Mouse (Mus musculus): ENCODE measurements around the gene Iqcb1.
A peak's percentile ranks its signal among the peaks of the same experiment; 100 is the strongest.
"Not testable (repeated sequence)": the region's sequence is repeated elsewhere in the genome, so short reads cannot be mapped to it uniquely, and the experiment has no call there.

Iqcb1 gene

GRCm38 (mm10) chr16:36828054-36828786 lies at the start of gene Iqcb1:
Iqcb1 (plus strand) TSS chr16:36828385.
- peak; percentile 60 for DNase-seq (ENCODE audit: low spot score)

DNA sequence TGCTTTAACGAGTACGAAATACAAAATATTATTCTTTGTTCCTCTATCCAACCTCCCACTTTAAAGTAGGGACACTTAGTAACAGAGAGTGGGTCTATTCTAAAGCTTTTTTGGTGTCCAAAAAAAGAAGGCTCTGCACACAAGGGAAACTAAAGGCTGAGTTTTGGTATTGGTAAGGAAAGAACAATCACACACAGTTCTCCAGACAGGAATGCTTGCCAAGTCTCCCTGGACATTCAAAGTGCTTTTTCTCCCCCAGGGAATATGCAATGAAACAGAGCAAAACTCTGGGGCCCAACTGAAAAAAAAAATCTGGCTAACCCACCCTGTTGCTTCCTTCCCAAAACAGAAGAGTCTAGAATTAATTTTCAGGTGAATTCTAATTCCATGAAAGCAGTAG lies 44.0 kb upstream of the Iqcb1 start:
- no peak for DNase-seq (ENCODE audit: low spot score)

DNA sequence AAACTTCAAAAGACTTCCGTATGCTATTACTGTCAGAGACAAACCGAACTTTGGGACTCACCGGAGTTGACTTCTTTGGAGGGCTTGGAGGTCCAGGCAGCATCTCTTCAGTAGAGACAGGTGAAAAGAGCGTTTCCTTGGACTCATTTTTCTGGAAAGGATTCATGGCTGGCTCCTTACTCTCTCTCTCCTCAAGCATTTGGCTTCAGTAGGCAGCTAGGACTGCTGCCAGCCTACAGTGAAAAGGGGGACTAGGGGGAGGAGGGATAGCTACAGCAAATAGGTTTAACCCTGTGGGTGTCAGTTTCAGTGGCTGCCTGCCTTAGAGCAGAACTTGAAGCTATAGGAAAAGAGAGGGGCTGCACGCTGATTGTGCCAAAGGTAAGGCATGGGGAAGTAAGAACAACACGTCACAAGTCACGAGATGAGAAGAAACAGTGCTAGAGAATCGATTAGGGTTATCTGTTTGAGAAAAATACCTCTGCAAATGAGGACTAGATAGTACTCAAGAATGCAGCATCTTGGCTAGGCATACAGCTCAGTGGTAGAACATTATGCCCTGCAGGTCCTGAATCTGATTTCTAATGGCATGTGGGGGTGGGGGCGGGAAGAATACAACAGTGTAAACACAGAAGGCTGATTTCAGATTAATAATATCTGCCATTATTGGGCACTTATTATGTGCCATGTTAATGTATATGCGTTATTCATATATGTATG lies 43.4 kb upstream of the Iqcb1 start, which contains the start of gene Slc15a2:
Gene Slc15a2 (minus strand): TSS at position 369 of the 720 bp plus-strand sequence.
- DNase-seq (ENCODE audit: low spot score) = no peak

- no peak for DNase-seq (ENCODE audit: low spot score)
Measured at GRCm38 (mm10) chr16:36786466-36786865, 41.7 kb upstream of the Iqcb1 start.

DNA sequence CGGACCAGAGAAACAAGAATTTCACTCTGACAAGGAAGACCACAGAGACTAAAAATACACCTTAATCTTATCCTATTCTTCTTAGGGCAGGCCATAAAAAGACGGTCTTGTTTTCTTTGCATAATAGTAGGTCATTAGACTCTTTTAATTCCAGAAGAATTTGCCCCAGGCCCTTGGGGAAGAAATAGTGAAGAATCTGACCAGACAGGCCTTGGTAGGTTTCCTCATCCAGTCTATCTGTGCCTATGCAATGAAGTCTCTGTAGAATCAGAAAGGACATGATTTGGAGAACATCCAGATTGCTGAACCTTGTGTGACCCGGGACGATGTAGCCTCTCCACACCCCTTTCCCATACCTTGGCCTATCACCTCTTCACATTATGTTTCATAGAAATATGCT lies 38.0 kb upstream of the Iqcb1 start:
- no peak for DNase-seq (ENCODE audit: low spot score)

DNA sequence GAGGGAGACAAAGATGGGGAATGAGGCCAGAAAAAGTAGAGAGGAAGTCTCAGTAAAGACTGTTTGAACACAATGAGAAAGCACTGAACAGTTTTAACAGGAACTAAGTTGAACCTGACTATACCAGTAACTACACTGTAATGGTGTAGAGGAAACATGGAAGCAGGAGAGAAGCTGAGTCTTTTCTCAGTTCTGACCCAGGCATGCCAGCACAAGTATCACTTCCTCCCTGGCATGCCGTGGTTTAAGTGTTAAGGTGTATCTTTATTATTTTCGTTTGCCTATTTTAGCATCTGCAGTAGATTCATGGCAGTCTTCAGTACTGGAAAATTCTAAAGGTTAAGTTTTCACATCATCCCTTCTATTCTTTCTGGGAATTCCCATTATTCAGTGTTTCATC lies 33.2 kb upstream of the Iqcb1 start:
- DNase-seq (ENCODE audit: low spot score) = no peak

- no peak for DNase-seq (ENCODE audit: low spot score)
Measured at GRCm38 (mm10) chr16:36798334-36798733, 29.9 kb upstream of the Iqcb1 start.

DNA sequence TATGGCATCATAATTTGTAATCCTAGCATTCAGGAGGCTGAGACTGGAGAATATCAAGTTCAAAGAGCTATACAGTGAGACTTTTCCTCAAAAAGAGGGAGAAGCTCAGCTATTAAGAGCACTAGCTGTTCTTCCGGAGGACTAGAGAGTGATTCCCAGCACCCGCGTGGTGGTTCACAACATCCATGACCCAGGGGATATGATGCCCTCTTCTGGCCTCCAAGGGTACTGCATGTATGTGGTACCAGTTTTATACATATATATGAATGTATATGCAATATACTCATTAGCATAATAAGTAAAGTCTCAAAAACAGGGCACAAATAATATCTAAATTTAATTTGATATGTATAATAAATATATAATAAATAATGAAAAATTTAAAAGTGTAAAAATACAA lies 25.8 kb upstream of the Iqcb1 start:
- DNase-seq (ENCODE audit: low spot score) = no peak

GRCm38 (mm10) chr16:36808616-36809015 lies 19.6 kb upstream of the Iqcb1 start:
- no peak for DNase-seq (ENCODE audit: low spot score)

- no peak for DNase-seq (ENCODE audit: low spot score)
Measured at GRCm38 (mm10) chr16:36813680-36814079, 14.5 kb upstream of the Iqcb1 start.

GRCm38 (mm10) chr16:36816916-36817315 lies 11.3 kb upstream of the Iqcb1 start:
- no peak for DNase-seq (ENCODE audit: low spot score)

- peak; percentile 82 for DNase-seq (ENCODE audit: low spot score)
Measured at GRCm38 (mm10) chr16:36817321-36817926, 10.8 kb upstream of the Iqcb1 start.

- DNase-seq (ENCODE audit: low spot score) = no peak
Measured at GRCm38 (mm10) chr16:36820016-36820415, 8.2 kb upstream of the Iqcb1 start.

GRCm38 (mm10) chr16:36820747-36821146 lies 7.4 kb upstream of the Iqcb1 start:
- no peak for DNase-seq (ENCODE audit: low spot score)

DNA sequence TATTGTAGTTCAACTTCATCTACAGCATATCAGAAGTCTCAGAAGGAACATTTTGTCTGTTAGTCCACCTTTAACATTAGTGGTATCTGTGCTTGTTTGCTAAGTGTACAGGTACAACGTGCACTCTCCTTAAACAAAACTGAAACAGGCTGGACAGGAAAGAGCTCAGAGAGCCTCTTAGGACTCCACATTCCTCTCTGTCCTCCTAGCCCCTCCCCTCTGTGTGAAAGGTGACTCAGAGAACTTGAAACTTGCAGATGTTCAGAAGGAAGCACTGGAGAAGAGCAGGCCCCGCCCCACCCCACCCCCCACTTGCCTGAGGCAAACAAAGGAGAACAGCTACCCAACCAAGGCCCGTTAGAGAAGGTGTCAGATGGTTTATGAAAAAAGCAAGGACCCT lies 6.7 kb upstream of the Iqcb1 start:
- no peak for DNase-seq (ENCODE audit: low spot score)

- no peak for DNase-seq (ENCODE audit: low spot score)
Measured at GRCm38 (mm10) chr16:36827611-36828053, 553 bp upstream of the Iqcb1 start.

DNA sequence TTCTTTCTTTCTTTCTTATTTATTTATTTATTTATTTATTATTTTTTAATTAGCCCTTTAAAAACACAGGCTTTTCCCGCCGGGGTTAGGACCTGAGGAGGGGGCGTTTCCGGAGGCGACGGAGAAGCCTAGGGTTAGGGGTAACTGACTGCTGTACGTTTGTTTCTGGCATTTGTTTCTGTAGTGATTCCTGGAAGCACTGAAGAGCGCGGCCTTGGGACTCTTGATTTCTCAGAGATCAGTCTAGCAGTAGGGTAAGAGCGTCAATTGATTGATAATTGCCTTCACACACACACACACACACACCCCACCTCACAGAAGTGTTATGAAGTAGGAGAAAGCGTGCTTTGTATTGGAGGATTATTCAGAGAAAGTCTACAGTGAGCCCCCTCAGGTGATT lies 635 bp downstream of the Iqcb1 start:
- DNase-seq (ENCODE audit: low spot score) = no peak

- not testable (repeated sequence) for DNase-seq (ENCODE audit: low spot score)
Measured at GRCm38 (mm10) chr16:36846894-36847293, 18.7 kb downstream of the Iqcb1 start.

- DNase-seq (ENCODE audit: low spot score) = no peak
Measured at GRCm38 (mm10) chr16:36851202-36851601, 23.0 kb downstream of the Iqcb1 start.

GRCm38 (mm10) chr16:36863585-36863984 lies 35.4 kb downstream of the Iqcb1 start:
- no peak for DNase-seq (ENCODE audit: low spot score)

DNA sequence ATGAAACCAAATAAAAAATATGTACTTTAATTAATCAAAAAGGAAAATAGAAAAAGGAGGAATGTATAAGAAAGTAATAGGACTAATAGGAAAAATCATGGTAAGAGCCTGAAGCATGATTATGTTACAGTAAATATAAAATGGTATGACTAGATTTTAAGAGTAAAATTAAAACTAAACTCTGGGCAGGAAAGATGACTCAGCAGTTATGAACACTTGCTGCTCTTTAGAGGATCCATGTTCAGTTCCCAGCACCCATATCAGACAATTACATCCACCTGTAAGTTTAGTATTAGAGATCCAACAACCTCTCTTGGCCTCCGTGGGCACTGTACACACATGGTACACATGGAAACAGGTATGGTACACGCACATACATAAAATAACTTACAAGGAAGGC lies 41.3 kb downstream of the Iqcb1 start:
- DNase-seq (ENCODE audit: low spot score) = no peak

DNA sequence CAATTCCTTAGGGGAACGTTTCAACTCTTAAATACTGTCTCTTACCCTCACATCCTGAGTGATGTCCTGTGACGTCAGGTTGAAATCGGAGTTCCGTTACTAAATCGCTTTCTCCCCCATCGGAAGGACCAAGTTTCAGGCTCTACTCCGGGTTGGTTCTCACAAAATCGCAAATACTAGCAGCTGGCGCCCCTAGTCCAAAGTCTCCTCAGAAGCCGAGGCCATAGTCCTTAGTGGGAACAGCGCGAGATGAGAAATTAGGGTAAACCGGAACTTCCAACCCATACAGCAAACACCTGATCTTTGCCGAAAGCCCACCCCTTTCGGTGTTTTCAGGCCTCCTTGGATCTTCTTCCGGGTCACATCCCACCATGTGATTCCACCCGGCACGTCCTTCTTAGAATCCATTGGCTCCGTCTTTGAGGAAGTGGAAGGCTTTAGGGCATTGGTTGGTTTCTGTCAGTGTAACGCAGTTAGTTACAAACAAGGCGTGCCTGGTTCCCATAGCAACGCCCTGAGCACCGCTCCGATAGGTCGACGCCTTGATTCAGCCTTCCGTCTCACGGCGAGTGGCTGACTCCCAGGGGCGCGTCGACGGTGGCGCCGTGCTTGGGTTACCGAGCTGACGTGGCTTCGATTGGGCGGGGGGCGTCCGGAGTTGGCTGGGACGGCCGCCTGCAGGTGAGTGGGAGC lies 46.5 kb downstream of the Iqcb1 start, which contains the start of the genes Eaf2 and Golgb1:
Gene Eaf2 (minus strand): TSS at position 421 of the 693 bp plus-strand sequence.
Gene Golgb1 (plus strand): TSS at position 558 of the 693 bp plus-strand sequence.
- peak; percentile 99 for DNase-seq (ENCODE audit: low spot score)
